Mouse (Mus musculus) CH12.LX (cell line): ENCODE measurements at regions not wholly inside any gene's neighbourhood (a gene's known extent, or its start where the extent isn't known, plus 50 kb on each side); places are given as distances from the start of the nearest gene placed in this dataset.

Experiments used
- DNase-seq: peaks from one replicate; pipeline ENCODE4 v3.0.0-alpha.2; 2013; ENCODE audit errors: extremely low read depth
- H3K27ac ChIP-seq: 2 replicates; pipeline ENCODE4 v1.5.1; 2012; ENCODE audit warnings: low read depth, mild to moderate bottlenecking, control low read depth, moderate library complexity; ENCODE audit not compliant: insufficient read depth
- H3K27me3 ChIP-seq: replicated peaks from 2 replicates; pipeline ENCODE3; 2012; ENCODE audit warnings: inconsistent platforms
- H3K36me3 ChIP-seq, 2 experiments: replicated peaks in 1 of 2; 2 replicates each; pipeline versions ENCODE3 to v1.6.1; 2012; ENCODE audit warnings: inconsistent platforms in 1 of 2, low read length in 1 of 2, mild to moderate bottlenecking in 1 of 2, mixed read lengths in 1 of 2, moderate library complexity in 1 of 2; ENCODE audit not compliant: control insufficient read depth in 1 of 2, insufficient read depth in 1 of 2
- H3K4me1 ChIP-seq, 2 experiments: 2 replicates each; pipeline ENCODE4 v1.6.1; 2012; ENCODE audit warnings: inconsistent platforms in 1 of 2, moderate library complexity in 1 of 2; ENCODE audit not compliant: insufficient read depth in 2 of 2, control insufficient read depth in 1 of 2
- H3K4me2 ChIP-seq: 2 replicates; pipeline ENCODE4 v1.6.1; 2012; ENCODE audit warnings: low read depth, mild to moderate bottlenecking, control low read depth; ENCODE audit not compliant: poor library complexity, insufficient read depth, severe bottlenecking
- H3K4me3 ChIP-seq, 3 experiments: fragments of 150-350 bp in 1 of 3; sonication (generic) in 1 of 3; replicated peaks in 1 of 3; 2 replicates each; pipeline versions ENCODE3 to v1.5.1; 2011 to 2012; ENCODE audit warnings: low read depth in 2 of 3, low read length in 2 of 3, mild to moderate bottlenecking in 2 of 3, moderate library complexity in 2 of 3, control low read depth in 1 of 3, improper control_type of control experiment in 1 of 3, inconsistent platforms in 1 of 3, mixed read lengths in 1 of 3; ENCODE audit not compliant: poor library complexity in 1 of 3
- H3K79me2 ChIP-seq: replicated peaks from 2 replicates; pipeline ENCODE4 v1.6.1; 2012; ENCODE audit warnings: mild to moderate bottlenecking, moderate library complexity; ENCODE audit not compliant: control insufficient read depth, poor library complexity, insufficient read depth, severe bottlenecking; ENCODE audit errors: extremely low read depth
- H3K9ac ChIP-seq: 2 replicates; pipeline ENCODE4 v1.6.1; 2012; ENCODE audit warnings: low read depth, mild to moderate bottlenecking, control low read depth, moderate library complexity; ENCODE audit not compliant: insufficient read depth
- H3K9me3 ChIP-seq: replicated peaks from 2 replicates; pipeline ENCODE3; 2012; ENCODE audit warnings: low read length, inconsistent platforms, mixed read lengths
- BHLHE40 ChIP-seq: IDR thresholded peaks from 2 replicates; pipeline ENCODE4 v1.6.1; 2011; ENCODE audit warnings: mild to moderate bottlenecking, low read depth, low read length, improper control_type of control experiment
- CHD1 ChIP-seq: IDR thresholded peaks from 2 replicates; pipeline ENCODE4 v1.6.1; 2012; ENCODE audit warnings: low read depth, low read length, improper control_type of control experiment, inconsistent platforms
- CTCF ChIP-seq, 2 experiments: IDR thresholded peaks in 1 of 2; conservative IDR thresholded peaks in 1 of 2; 2 replicates each; pipeline ENCODE4 v1.5.1; 2011 to 2012; ENCODE audit warnings: low read depth in 2 of 2, low read length in 2 of 2, improper control_type of control experiment in 1 of 2, inconsistent platforms in 1 of 2, mild to moderate bottlenecking in 1 of 2, moderate library complexity in 1 of 2
- E2F4 ChIP-seq: IDR thresholded peaks from 2 replicates; pipeline ENCODE4 v1.6.1; 2011; ENCODE audit warnings: low read depth, low read length, improper control_type of control experiment; ENCODE audit not compliant: insufficient replicate concordance
- ELF1 ChIP-seq: IDR thresholded peaks from 2 replicates; pipeline ENCODE4 v1.6.1; 2014; ENCODE audit warnings: low read depth, mild to moderate bottlenecking, inconsistent platforms, low read length, improper control_type of control experiment
- GABPA ChIP-seq: IDR thresholded peaks from 2 replicates; pipeline ENCODE4 v1.6.1; 2012; ENCODE audit warnings: low read depth, low read length, improper control_type of control experiment, inconsistent platforms; ENCODE audit not compliant: insufficient replicate concordance
- HCFC1 ChIP-seq: IDR thresholded peaks from 2 replicates; pipeline ENCODE4 v1.6.1; 2012; ENCODE audit warnings: low read depth, mild to moderate bottlenecking, inconsistent platforms, low read length, improper control_type of control experiment
- JUND ChIP-seq: conservative IDR thresholded peaks from 2 replicates; pipeline ENCODE4 v1.6.1; 2011; ENCODE audit warnings: low read depth, low read length, improper control_type of control experiment
- KAT2A ChIP-seq: IDR thresholded peaks from 2 replicates; pipeline ENCODE4 v1.6.1; 2012; ENCODE audit warnings: low read length, improper control_type of control experiment, inconsistent platforms; ENCODE audit not compliant: insufficient replicate concordance
- MAX ChIP-seq: IDR thresholded peaks from 2 replicates; pipeline ENCODE4 v1.6.1; 2011; ENCODE audit warnings: low read length, improper control_type of control experiment
- MAZ ChIP-seq: IDR thresholded peaks from 2 replicates; pipeline ENCODE4 v1.6.1; 2012; ENCODE audit warnings: low read depth, mild to moderate bottlenecking, inconsistent platforms, low read length, improper control_type of control experiment, moderate library complexity
- MEF2A ChIP-seq: IDR thresholded peaks from 2 replicates; pipeline ENCODE4 v1.6.1; 2014; ENCODE audit warnings: low read depth, mild to moderate bottlenecking, inconsistent platforms, low read length, improper control_type of control experiment, borderline replicate concordance
- MXI1 ChIP-seq: IDR thresholded peaks from 2 replicates; pipeline ENCODE4 v1.6.1; 2011; ENCODE audit warnings: mild to moderate bottlenecking, low read depth, low read length, improper control_type of control experiment
- NRF1 ChIP-seq: IDR thresholded peaks from 2 replicates; pipeline ENCODE4 v1.6.1; 2014; ENCODE audit warnings: low read depth, mild to moderate bottlenecking, inconsistent platforms, low read length, improper control_type of control experiment, moderate library complexity
- PAX5 ChIP-seq: IDR thresholded peaks from 2 replicates; pipeline ENCODE4 v1.6.1; 2012; ENCODE audit warnings: low read length, inconsistent platforms, mixed read lengths
- POLR2A ChIP-seq: IDR thresholded peaks from 2 replicates; pipeline ENCODE4 v1.6.1; 2011; ENCODE audit warnings: low read depth, mild to moderate bottlenecking, improper control_type of control experiment, low read length
- POLR2AphosphoS2 ChIP-seq: IDR thresholded peaks from 2 replicates; pipeline ENCODE4 v1.6.1; 2011; ENCODE audit warnings: low read depth, low read length, improper control_type of control experiment
- RAD21 ChIP-seq: IDR thresholded peaks from 2 replicates; pipeline ENCODE4 v1.6.1; 2011; ENCODE audit warnings: low read depth, mild to moderate bottlenecking, low read length, improper control_type of control experiment, moderate library complexity
- RCOR1 ChIP-seq: conservative IDR thresholded peaks from 2 replicates; pipeline ENCODE4 v1.6.1; 2012; ENCODE audit warnings: low read depth, mild to moderate bottlenecking, inconsistent platforms, low read length, improper control_type of control experiment
- SMC3 ChIP-seq: IDR thresholded peaks from 2 replicates; pipeline ENCODE4 v1.6.1; 2011; ENCODE audit warnings: low read depth, low read length, improper control_type of control experiment
- TBP ChIP-seq: conservative IDR thresholded peaks from 2 replicates; pipeline ENCODE4 v1.6.1; 2011; ENCODE audit warnings: low read depth, low read length, improper control_type of control experiment
- TCF12 ChIP-seq: IDR thresholded peaks from 2 replicates; pipeline ENCODE4 v1.6.1; 2014; ENCODE audit warnings: low read depth, mild to moderate bottlenecking, inconsistent platforms, low read length, improper control_type of control experiment
- USF1 ChIP-seq: IDR thresholded peaks from 2 replicates; pipeline ENCODE4 v1.6.1; 2014; ENCODE audit warnings: low read depth, mild to moderate bottlenecking, inconsistent platforms, low read length, improper control_type of control experiment
- ZKSCAN1 ChIP-seq: IDR thresholded peaks from 2 replicates; pipeline ENCODE4 v1.6.1; 2012; ENCODE audit warnings: low read depth, inconsistent platforms, low read length, improper control_type of control experiment, borderline replicate concordance
- dilution Hi-C: fragments of 300-500 bp; cut with MboI; formaldehyde crosslinking; loops from 2 replicates; pipeline ENCODE4 v1.14.3; 2020; ENCODE audit warnings: low sequenced_read_pairs; ENCODE audit not compliant: extremely low pct_unique_long_range_greater_than_20kb, extremely low pct_ligation_motif_present
- in situ Hi-C: fragments of 300-500 bp; cut with MboI; formaldehyde crosslinking; loops from 3 replicates; pipeline ENCODE4 v1.14.3; 2019; ENCODE audit warnings: low sequenced_read_pairs, low pct_ligation_motif_present, low pct_unique_long_range_greater_than_20kb, mixed read lengths

GRCm38 (mm10) chr2:149724279-149724678, 104.7 kb upstream of the Syndig1 start:
- in situ Hi-C loops: no loop called here
- DNase-seq: peak; percentile 1
- no peaks in the 10 kb centered on the region for H3K9me3 ChIP-seq
- no peak overlapping the region for H3K27ac ChIP-seq
- no peaks in the 10 kb centered on the region for H3K36me3 ChIP-seq
- no peak for TF ChIP-seq TBP
- no peak for TF ChIP-seq HCFC1
- TF ChIP-seq NRF1: no peak
- no peak for TF ChIP-seq MXI1
- TF ChIP-seq USF1: no peak
- TF ChIP-seq GABPA: no peak
- TF ChIP-seq PAX5: no peak
- TF ChIP-seq ZKSCAN1: no peak
- TF ChIP-seq KAT2A: no peak
- no peak for TF ChIP-seq MAZ
- no peak for TF ChIP-seq CTCF (conservative IDR thresholded peaks at IDR 0.05 in 1 of 2, IDR thresholded peaks at IDR 0.05 in 1 of 2; ENCODE audit: low read depth in 2 of 2, low read length in 2 of 2)
- TF ChIP-seq POLR2AphosphoS2: no peak
- no peaks in the 10 kb centered on the region for H3K4me1 ChIP-seq
- peaks cover 9% of the 10 kb centered on the region for H3K27me3 ChIP-seq
- H3K79me2 ChIP-seq: no peaks in the 10 kb centered on the region
- H3K4me2 ChIP-seq: no peak overlapping the region
- dilution Hi-C loops: no loop called here
- no peak overlapping the region for H3K4me3 ChIP-seq
- H3K9ac ChIP-seq: no peak overlapping the region

- Histone ChIP-seq H3K9ac (no peak overlapping the region), H3K9me3 (no peaks in the 10 kb centered on the region), H3K4me2 (no peak overlapping the region), H3K4me3 (no peak overlapping the region), H3K27ac (no peak overlapping the region), H3K79me2 (no peaks in the 10 kb centered on the region), H3K36me3 (no peaks in the 10 kb centered on the region), H3K27me3 (peaks cover 12% of the 10 kb centered on the region), H3K4me1 (no peaks in the 10 kb centered on the region)
- in situ Hi-C loops (no loop called here), dilution Hi-C loops (no loop called here)
- no peak for DNase-seq
- TF ChIP-seq POLR2A (no peak), MAX (no peak), JUND (no peak), TBP (no peak), E2F4 (no peak), HCFC1 (no peak), ELF1 (no peak), MEF2A (no peak), TCF12 (no peak), CHD1 (no peak), BHLHE40 (no peak), RCOR1 (no peak), SMC3 (no peak), NRF1 (no peak), RAD21 (no peak)
These were observed 103.1 kb upstream of the Syndig1 start for GRCm38 (mm10) chr2:149725932-149726331.
